Mouse (Mus musculus): Measurements from ENCODE around the gene Arhgdib.
A peak's percentile ranks its signal among the peaks of the same experiment; 100 is the strongest.
"Not testable (repeated sequence)": the region's sequence is repeated elsewhere in the genome, so short reads cannot be mapped to it uniquely, and the experiment has no call there.

The Arhgdib gene

DNA sequence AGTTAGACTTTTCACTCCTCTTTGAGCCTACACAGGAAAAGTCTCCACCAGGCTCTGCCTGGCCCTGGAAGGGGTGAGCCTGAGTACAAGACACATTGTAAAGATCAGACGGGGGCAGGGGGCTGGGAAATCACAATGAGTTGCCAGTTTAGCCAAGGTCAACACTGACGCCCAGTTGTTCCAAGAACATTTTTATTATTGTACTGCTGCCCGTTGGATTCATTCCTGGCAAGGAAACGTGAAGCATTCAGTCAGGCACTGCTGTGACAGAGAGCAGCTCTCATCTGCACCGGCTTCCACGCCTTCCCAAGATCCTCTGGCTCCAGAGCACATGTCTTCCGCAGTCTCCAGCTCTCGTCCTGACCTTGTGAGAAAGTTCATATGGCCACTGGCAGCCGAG lies 53.8 kb downstream of the Arhgdib start:
- peak; percentile 90 for DNase-seq (ENCODE audit: low spot score)

DNA sequence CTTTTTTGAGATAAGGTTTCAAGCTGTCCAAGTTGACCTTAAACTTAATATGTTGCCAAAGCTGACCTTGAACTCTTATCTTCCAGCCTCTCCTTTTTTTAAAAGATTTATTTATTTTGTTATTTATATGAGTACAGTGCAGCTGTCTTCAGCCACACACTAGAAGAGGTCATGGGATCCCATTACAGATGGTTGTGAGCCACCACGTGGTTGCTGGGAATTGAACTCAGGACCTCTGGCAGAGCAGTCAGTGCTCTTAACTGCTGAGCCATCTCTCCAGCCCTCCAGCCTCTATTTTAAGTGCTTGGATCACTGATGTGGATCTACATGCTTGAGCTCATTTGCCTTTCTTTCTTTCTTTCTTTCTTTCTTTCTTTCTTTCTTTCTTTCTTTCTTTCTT lies 56.9 kb downstream of the Arhgdib start:
- not testable (repeated sequence) for DNase-seq (ENCODE audit: low spot score)

DNA sequence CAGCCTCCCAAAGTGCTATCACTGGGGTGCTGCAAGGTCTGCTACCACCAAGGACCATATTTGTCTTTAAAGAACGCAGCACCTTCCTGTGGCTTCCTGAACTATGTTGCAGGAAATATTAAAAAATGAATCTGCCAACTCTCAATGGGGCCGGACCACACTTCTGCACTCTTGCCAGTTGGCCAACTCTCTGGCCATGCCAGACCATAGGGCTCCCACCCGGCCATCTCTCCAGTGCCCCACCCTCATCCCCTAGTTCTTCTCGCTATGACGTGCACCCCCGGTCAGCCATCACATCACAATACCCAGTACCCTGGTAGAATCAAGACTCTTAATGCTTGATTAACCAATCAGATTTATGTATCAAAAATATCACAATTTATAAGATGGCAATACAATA lies 57.7 kb downstream of the Arhgdib start:
- no peak for DNase-seq (ENCODE audit: low spot score)

DNA sequence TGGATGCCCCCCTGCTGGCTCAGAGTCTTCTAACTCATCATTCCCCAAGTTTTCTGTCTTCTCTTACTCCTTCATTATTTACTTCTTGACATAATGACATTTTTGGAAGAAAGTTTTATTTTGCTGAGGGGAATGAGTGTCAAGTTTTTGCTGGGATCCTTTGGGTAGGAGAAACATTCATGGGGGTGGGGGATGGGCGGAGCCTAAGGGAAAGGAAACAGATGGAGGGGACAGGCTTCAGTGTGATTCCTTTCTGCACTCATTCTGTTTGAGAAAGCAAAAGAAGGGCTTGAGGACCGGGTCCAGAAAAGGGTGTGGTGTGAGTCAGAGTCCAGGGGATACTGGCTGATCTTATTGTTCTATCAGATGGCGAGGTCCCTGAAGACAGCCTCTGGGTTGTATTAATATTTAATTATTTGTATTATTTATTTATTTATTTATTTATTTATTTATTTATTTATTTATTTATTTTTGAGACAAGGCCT lies 58.2 kb downstream of the Arhgdib start:
- DNase-seq (ENCODE audit: low spot score): no peak

DNA sequence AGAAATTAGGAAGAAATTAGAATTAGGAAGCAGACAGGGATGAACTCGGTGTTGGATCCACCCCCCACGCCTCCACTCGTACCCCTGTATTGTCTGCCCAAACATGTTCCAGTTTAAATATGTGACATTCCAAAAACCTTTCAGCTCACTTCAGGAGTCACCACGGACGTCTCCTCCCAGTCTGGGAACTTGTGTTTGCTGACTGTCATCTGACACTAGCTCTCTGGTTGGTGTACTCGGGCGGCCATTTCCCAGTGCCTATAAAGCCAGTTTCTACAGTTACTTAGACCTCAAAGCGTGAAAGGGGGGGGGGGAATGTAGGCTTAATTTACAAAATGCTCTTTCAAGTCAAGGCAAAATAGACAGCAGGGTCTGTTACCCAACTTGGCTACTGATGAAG lies 60.0 kb downstream of the Arhgdib start:
- no peak for DNase-seq (ENCODE audit: low spot score)

DNA sequence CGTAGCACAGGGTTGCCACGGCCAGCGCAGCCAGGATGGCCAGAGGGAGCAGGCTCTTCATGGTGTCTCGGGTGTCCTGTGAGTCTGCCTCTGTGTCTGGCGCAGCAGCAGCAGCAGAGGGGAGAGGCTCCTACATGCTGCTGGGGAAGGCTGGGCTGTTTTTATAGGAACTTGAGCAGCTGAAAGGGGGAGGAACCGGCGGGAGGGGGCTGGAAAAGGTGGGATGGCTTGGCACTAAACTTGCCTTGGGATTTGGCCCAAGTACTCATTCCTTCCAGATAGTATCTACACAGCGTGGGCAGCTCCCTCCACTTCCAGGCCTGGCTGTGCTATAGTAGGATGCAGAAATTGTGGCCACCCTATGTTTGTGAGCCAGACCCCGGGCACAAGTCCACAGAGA lies 66.0 kb downstream of the Arhgdib start, which contains the start of gene Mgp:
Mgp (minus strand) TSS at position 154 of the 400 bp plus-strand sequence.
- no peak for DNase-seq (ENCODE audit: low spot score)

DNA sequence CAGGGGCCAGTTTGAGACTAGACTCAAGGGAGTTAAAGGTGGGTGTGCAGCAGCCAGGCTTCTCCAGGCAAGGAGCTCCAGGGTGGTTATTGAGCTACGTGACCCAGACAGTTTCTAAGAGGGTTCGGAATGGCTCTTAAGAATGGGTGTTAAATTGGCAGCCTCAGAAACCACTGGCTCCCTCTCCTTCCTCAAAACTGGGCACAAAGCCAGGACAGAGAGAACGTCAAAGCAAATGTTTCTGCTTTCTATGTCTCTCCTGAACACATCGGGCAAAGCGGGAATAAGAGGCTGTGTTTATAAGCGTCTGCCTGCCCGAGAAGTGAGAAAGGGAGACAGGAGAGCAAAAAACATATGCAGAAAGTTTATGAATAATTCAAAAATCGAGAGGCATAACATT lies 67.1 kb downstream of the Arhgdib start:
- peak; percentile 37 for DNase-seq (ENCODE audit: low spot score)
